Mouse (Mus musculus) hindlimb bud, embryonic 11.5 days (tissue): ENCODE results near the gene Dhx8.

Experiments used
- DNase-seq: peaks from one replicate; pipeline ENCODE4 v3.0.0-alpha.2; 2012; ENCODE audit warnings: low read depth, low spot score; ENCODE audit errors: extremely low spot score

The Dhx8 gene

DNA sequence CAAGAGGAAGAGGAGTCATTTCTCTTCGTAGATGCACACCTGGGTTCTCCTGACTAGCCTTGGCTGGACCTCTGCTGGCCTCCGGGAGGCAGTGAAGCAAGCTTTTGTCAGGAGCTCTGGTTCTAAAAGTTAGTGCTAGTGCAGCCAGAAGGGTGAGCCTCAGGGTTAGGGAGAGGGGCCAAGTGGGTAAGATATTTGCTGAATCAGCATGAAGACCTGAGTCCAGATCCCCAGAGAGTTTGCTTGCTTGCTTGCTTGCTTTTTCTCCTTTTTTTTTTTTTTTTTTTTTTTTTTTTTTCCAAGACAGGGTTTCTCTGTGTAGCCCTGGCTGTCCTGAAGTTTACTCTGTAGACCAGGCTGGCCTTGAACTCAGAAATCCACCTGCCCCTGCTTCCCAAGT is 64.6 kb downstream of the Dhx8 start:
- no peak for DNase-seq

DNA sequence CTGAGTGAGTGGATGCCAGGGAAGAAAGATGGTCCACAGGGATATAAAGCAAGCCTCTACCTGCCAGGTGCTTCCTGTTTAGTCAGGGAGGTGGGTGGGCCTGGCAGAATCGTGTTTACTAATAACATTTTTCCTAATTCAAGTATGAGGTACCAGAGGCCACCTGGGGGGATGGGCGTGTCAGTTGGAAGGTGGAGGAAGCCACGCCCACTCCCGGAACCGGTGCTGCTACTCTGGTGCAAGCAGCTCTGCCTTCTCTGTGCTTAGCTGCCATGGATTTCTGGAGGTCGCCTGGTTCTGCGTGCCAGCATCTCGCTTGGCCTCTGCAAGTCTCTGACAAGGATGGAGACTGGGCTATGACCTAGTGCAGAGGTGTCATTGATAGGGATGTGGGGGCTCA is 65.4 kb downstream of the Dhx8 start:
- no peak for DNase-seq

DNA sequence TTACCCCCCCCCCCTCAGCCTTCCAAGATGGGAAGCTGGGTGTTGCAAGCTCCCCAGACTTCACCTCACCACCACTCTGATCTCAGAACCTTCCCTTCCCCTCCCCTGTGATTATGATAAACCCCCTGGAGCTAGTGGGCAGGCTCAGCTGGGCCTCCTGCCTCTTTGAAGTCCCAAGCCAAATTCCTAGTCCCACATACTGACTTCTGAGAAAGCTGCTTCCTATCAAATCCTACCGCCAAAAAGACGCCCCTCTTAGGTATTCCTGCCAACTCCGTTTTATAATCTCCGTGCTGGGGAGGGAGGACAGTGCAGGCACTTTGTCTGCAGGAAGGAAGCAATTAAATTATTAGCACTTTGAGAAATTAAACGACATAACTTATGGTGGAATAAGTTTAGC is 68.7 kb downstream of the Dhx8 start:
- DNase-seq, result no peak

DNA sequence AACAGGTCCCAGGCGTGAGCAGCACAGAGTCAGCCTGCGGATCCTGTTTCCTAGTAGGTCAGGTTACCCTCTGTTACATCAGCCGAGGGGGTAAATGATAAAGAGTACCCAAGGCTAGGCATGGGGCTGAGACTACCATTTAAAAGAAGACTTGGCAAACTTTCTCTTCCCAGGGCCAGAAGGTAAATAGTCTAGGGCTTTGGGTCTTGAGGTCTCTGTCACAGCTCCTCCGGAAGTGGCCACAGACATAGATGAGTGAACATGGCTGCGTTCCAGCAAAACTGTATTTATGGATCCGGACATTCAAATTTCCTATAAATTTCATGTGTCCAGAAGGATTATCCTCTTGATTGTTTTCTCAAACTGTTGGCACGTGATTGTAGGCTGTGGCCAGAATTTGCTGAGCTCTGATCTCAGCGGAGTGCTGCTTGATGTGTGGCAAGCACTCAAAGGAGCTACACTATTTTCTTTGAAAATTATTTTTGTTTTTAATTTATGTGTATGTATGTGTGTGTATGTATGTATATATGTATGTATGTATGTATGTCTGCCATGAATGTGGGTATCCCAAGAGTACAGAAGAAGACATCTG is 72.5 kb downstream of the Dhx8 start:
- DNase-seq, result no peak

DNA sequence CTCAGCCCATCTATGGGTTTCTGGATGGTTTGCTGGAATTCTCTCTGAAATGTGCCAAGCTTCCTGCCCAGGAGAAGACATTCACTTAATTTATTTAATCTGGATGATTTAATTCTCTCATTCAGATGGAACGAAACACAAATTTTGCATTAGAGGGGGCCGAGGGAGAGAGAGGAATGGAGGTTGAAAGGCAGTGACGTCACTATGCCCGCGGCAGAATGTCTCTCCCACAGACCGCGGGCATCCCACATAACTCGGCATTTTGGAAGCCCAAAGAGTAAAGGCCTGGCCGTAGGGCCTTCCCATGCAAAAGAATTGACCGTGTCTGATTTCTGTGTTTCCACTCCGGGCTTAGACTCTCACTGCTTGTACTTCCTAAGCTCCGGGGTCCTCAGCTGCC is 74.0 kb downstream of the Dhx8 start:
- DNase-seq, result no peak

DNA sequence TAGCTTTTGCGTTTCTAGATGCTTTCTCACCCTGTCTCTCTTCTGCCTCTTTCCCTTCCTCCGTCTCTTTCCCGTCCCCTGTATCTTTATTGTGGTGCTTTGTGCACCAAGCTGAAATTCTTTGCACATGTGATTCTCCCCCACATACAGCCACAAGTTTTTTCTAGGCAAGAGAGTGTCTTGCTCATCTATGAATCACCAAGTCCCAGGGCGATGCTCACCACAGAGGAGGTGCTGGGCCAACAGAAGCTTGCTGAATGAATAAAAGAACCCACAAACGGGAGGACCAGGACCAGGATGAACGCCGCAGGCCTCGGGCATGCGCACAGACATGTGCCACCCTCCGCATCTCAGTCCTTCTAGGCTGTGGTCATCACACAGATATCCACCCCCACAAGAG is 74.5 kb downstream of the Dhx8 start:
- no peak for DNase-seq

DNA sequence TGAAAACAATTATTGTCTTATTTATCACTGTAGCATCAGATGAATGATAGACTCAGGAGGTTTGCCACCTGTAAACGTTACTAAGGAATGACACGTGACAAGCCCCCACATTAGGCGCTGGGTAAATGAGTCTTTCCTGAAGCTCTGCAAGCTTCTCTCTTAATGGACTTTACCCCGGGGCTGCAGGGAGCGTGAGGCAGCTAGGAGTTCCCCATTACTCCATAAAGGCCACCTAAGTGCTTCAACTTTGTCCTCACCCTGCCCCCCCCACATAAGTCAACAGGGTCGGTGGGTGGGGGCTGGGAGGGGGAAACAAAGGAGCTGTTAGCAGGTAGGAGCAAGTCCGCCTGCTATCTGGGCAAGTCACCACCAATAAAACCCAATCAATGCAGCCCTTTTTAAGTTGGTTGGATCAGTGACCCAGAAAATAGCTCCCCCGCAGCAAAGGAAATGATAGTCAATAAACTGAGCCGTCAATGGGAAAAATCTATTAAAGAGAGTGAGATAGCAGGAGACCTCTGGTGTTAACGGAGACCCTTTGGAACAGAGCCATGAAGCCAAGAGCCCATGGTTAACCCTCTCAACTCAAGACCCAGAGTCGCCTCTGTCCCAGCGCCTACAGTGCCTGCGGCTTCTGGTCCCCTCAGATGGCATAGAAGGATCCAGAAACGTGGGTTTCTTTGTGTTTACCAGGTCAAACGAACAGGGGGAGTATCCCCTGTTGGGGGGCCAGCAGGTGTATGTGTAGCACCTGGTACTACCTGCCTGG is 76.5 kb downstream of the Dhx8 start:
- no peak for DNase-seq

DNA sequence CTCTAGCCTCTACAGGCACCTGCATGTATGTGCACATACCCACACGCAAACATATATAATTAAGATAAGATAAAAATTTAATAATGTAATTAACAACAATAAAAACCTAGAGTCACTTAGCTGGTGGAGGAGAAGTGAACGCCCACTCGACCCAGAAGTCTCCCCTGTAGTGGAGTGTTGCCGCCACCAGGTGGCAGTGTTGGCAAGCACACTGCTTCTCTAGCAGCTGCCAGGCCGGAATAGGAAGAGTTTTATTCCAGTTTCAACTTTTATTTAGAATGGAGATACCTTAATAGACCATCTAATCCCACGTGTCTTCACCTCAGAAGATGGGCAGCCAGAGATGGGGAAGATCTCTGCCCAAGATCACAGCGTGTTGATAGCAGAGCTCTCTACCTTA is 80.5 kb downstream of the Dhx8 start:
- DNase-seq, result peak; percentile 53

DNA sequence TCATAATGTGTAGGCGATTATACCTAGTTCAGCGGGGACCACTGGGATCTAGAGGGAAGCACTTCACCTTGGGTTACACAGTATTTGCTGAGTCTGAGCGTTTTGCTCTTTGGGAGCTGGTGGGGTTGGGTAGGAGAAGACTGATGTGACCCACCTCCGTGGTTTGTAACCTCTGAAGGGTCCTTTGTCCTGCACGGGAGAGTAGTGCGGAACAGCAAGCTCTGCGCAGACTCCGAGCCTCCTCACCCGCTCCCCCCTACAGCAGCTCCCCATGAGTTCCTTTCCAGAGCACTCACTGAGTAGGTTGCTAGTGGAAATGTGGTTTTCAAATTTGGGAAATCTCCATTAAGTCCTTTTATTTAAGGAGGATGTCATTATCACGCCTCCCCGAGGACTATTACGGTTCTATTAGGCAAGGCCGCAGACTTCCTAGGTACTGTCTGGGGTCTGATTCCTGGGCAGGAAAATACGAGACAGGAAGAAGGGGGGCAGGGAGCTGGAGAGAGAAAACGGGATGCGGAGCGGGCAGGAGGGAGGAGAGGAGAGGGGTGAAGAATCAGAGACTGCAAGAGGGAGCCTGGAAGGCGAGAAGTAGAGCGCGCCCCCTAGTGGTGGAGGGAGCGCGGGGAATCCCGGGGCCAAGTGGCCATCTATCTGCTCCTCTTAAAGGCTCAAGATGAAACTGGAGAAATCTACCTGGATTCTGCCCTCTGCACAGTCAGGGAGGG is 81.8 kb downstream of the Dhx8 start:
- peak; percentile 61 for DNase-seq

DNA sequence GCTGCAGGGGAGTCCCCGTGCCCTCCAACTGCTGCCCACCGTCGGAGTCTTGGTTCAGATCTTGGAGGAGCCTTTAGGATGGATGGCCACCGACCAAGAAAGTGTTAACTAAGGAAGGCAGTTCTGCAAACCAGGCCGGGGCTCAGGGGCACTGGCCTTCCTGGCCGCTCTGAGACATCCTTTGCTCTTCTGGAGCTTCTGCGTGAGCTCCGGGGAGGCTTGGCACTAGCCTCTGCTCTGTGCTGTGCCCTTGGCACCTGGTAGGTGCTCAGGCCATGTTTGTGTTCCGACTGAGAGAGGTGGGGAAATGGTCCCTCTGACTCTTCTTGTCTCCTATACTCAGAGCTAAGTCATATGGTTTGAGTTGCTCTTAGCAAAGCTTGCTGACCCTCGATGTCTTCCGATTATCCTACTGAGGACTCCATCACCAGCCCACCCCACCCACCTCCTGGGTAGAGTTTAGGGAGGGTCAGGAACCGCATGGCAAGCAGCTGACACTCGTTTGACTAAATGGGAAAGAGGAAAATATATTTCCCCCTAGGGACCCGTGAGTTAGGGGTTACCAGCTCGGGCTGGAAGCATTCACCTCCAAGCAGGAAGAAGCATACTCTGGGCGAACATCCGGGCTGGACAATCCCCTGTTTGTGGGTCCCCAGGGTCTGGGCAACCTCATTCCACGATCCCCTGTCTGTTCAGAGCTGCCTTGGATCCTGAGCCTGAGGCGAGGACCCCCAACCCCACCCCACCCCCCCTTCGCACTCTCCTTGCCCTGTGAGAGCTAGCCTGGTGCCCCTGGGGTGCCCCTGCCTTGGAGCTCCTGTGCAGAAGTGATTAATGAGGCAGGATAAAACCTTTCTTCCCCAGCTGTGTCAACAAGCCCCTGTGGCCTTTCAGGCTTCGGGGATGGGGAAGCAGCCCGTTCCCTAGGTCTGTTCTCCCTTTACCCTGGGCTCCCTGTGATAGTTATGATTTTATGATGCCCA is 82.7 kb downstream of the Dhx8 start:
- no peak for DNase-seq
